Comparison of ENCODE assay signal across 8 mouse cellular contexts in the genomic region with DNA sequence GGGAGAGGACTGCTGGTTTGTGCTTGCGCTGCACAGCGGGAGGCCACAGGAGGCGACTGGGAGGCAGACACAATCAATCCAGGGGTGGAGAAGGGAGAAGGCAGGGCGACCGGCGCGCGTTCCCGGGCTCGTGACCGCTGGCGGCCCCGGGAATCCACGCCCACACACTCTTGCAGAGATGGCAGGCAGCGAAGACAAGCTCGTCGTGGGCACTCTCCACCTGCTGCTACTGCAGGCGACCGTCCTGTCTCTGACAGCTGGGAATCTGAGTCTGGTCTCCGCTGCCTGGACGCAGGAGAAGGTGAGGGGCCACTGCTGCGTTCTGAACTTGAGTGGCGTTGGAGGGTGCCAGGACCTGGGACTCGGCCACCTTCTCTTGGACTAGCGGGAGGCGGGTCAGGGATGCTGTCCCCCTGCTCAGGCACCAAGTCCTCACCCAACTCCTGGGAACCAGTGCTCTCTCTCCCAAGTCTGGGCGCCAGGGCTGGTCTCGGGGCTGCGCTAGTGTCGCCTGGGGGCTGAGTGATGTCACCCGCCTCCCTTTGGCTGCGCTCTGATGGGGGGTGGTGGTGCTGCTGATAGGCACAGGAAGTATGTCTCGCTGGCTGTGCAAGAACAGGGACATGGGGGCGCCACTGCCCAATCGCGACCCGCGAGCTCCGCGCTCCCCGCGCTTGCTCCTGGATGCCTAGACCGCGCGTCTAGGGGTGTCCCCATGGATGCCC. TPM values are rescaled to one million over a fixed set of nuclear protein-coding genes. Genes with fewer than 3 reads are reported as not detected.
DNase-seq lines count a peak whose midpoint lies in the region; ATAC-seq lines count a peak whose summit lies in the region.

No protein-coding gene starts in this region.

- peak overlapping the region; percentile 35 for H3K9ac ChIP-seq in embryonic facial prominence, embryonic 15.5 days
- H3K9ac ChIP-seq in heart, embryonic 12.5 days, result peak overlapping the region; percentile 69
- peak overlapping the region; percentile 62 for H3K9ac ChIP-seq in kidney, embryonic 16.5 days (replicated peaks; ENCODE audit: low read length)
- H3K9ac ChIP-seq in liver, embryonic 11.5 days (ENCODE audit: low read depth, low read length), result no peak overlapping the region; the same call in 1 of the 2 replicates
- peak overlapping the region; percentile 40; the same call in 1 of the 2 replicates for H3K9ac ChIP-seq in stomach, embryonic 14.5 days (replicated peaks; ENCODE audit: low read depth, low read length)

- H3K4me1 ChIP-seq in embryonic facial prominence, embryonic 15.5 days, result peaks cover 12% of the 10 kb centered on the region; the same call in 1 of the 2 replicates
- peaks cover 7% of the 10 kb centered on the region for H3K4me1 ChIP-seq in heart, embryonic 12.5 days (replicated peaks)
- H3K4me1 ChIP-seq in kidney, embryonic 16.5 days (ENCODE audit: insufficient read depth, low read length), result 0 out of 2 replicates have a peak, but pooled peaks cover 3% of the 10 kb centered on the region
- no peaks in the 10 kb centered on the region for H3K4me1 ChIP-seq in liver, embryonic 11.5 days (replicated peaks; ENCODE audit: control insufficient read depth, insufficient read depth, low read length)
- H3K4me1 ChIP-seq in stomach, embryonic 14.5 days (ENCODE audit: control insufficient read depth, insufficient read depth, low read length), result peaks cover 3% of the 10 kb centered on the region; the same call in 1 of the 2 replicates

- H3K27ac ChIP-seq in embryonic facial prominence, embryonic 15.5 days (replicated peaks), result no peak overlapping the region
- H3K27ac ChIP-seq in heart, embryonic 12.5 days (ENCODE audit: poor library complexity, severe bottlenecking), result peak overlapping the region; percentile 80
- H3K27ac ChIP-seq in kidney, embryonic 16.5 days (ENCODE audit: low read length), result no peak overlapping the region
- no peak overlapping the region for H3K27ac ChIP-seq in liver, embryonic 11.5 days (ENCODE audit: low read depth, low read length)
- H3K27ac ChIP-seq in stomach, embryonic 14.5 days (ENCODE audit: low read length), result no peak overlapping the region

- peak overlapping the region; percentile 44 for H3K4me3 ChIP-seq in embryonic facial prominence, embryonic 15.5 days (replicated peaks)
- peak overlapping the region; percentile 77 for H3K4me3 ChIP-seq in heart, embryonic 12.5 days
- peak overlapping the region; percentile 55 for H3K4me3 ChIP-seq in kidney, embryonic 16.5 days (ENCODE audit: low read length)
- peak overlapping the region; percentile 58 for H3K4me3 ChIP-seq in liver, embryonic 11.5 days (ENCODE audit: low read depth, low read length)
- peak overlapping the region; percentile 57 for H3K4me3 ChIP-seq in stomach, embryonic 14.5 days (ENCODE audit: low read depth, low read length)

- 0% methylated on average over 45 of the region's 45 CpGs for WGBS in embryonic facial prominence, embryonic 15.5 days
- WGBS in heart, embryonic 12.5 days, result under 1% methylated on average over 45 of the region's 45 CpGs
- WGBS in kidney, embryonic 16.5 days, result under 1% methylated on average over 45 of the region's 45 CpGs
- WGBS in liver, embryonic 11.5 days, result 1% methylated on average over 45 of the region's 45 CpGs
- WGBS in stomach, embryonic 14.5 days, result 1% methylated on average over 45 of the region's 45 CpGs

- H3K27me3 ChIP-seq in embryonic facial prominence, embryonic 15.5 days, result peaks cover 9% of the 10 kb centered on the region; the same call in 1 of the 2 replicates
- H3K27me3 ChIP-seq in heart, embryonic 12.5 days (replicated peaks), result no peaks in the 10 kb centered on the region
- peaks cover 15% of the 10 kb centered on the region for H3K27me3 ChIP-seq in kidney, embryonic 16.5 days (ENCODE audit: insufficient read depth, low read length)
- H3K27me3 ChIP-seq in liver, embryonic 11.5 days (replicated peaks; ENCODE audit: control insufficient read depth, insufficient read depth, low read length), result peaks cover 9% of the 10 kb centered on the region
- H3K27me3 ChIP-seq in stomach, embryonic 14.5 days (ENCODE audit: control insufficient read depth, insufficient read depth, low read length), result 0 out of 2 replicates have a peak, but pooled peaks cover 4% of the 10 kb centered on the region

- peak overlapping the region; percentile 93 for H3K4me2 ChIP-seq in embryonic facial prominence, embryonic 15.5 days (replicated peaks)
- peak overlapping the region; percentile 86 for H3K4me2 ChIP-seq in heart, embryonic 12.5 days
- H3K4me2 ChIP-seq in kidney, embryonic 16.5 days (replicated peaks; ENCODE audit: low read depth, low read length), result peak overlapping the region; percentile 81
- peak overlapping the region; percentile 87 for H3K4me2 ChIP-seq in liver, embryonic 11.5 days
- peak overlapping the region; percentile 98 for H3K4me2 ChIP-seq in stomach, embryonic 14.5 days (replicated peaks; ENCODE audit: low read depth, low read length)

- peak; percentile 4 for DNase-seq in cerebellum, adult 11 months
- peak; percentile 70 for DNase-seq in liver, embryonic 11.5 days (ENCODE audit: low spot score)

- no peak for ATAC-seq in cerebellum, adult (ENCODE audit: insufficient number of reproducible peaks, low FRiP score, low TSS enrichment)
- ATAC-seq in embryonic facial prominence, embryonic 15.5 days (ENCODE audit: insufficient number of reproducible peaks, low FRiP score, low TSS enrichment, low read depth), result peak; percentile 79
- ATAC-seq in heart, embryonic 12.5 days (ENCODE audit: insufficient number of reproducible peaks, low FRiP score), result peak; percentile 88
- ATAC-seq in kidney, embryonic 16.5 days (ENCODE audit: low FRiP score, low TSS enrichment), result peak; percentile 91
- peak; percentile 75 for ATAC-seq in liver, embryonic 11.5 days (replicated peaks; ENCODE audit: low FRiP score)
- peak; percentile 73 for ATAC-seq in monocyte, adult 5-6 weeks (replicated peaks; ENCODE audit: insufficient number of reproducible peaks, low FRiP score, low TSS enrichment, poor library complexity, severe bottlenecking)
- ATAC-seq in stomach, embryonic 14.5 days (ENCODE audit: insufficient number of reproducible peaks, insufficient read depth, low FRiP score, low read depth), result peak; percentile 71; the same call in 1 of the 2 replicates

- no peaks in the 10 kb centered on the region for H3K36me3 ChIP-seq in embryonic facial prominence, embryonic 15.5 days
- no peaks in the 10 kb centered on the region for H3K36me3 ChIP-seq in heart, embryonic 12.5 days
- H3K36me3 ChIP-seq in kidney, embryonic 16.5 days (ENCODE audit: insufficient read depth, low read length), result no peaks in the 10 kb centered on the region
- no peaks in the 10 kb centered on the region for H3K36me3 ChIP-seq in liver, embryonic 11.5 days (ENCODE audit: control insufficient read depth, insufficient read depth, low read length)
- no peaks in the 10 kb centered on the region for H3K36me3 ChIP-seq in stomach, embryonic 14.5 days (ENCODE audit: control insufficient read depth, insufficient read depth, low read length)

- H3K9me3 ChIP-seq in embryonic facial prominence, embryonic 15.5 days (replicated peaks), result no peaks in the 10 kb centered on the region
- no peaks in the 10 kb centered on the region for H3K9me3 ChIP-seq in heart, embryonic 12.5 days (replicated peaks)
- H3K9me3 ChIP-seq in kidney, embryonic 16.5 days (ENCODE audit: low read length), result no peaks in the 10 kb centered on the region
- no peaks in the 10 kb centered on the region for H3K9me3 ChIP-seq in liver, embryonic 11.5 days (ENCODE audit: control insufficient read depth, low read length)
- H3K9me3 ChIP-seq in stomach, embryonic 14.5 days (ENCODE audit: control insufficient read depth, low read depth, low read length), result no peaks in the 10 kb centered on the region

RNA-seq across cellular contexts. Expression of a gene that starts 0.5 kb away (rescaled TPM):
- 13.7 and 15.9 TPM in 2 replicates for polyA plus RNA-seq in embryonic facial prominence, embryonic 15.5 days (2015; fragmentation: Nextera tagmentation; extraction: Ambion mirVana)
- 50.0 and 51.7 TPM in 2 replicates for polyA plus RNA-seq in heart, embryonic 12.5 days (2016; fragmentation: Nextera tagmentation; extraction: Ambion mirVana)
- polyA plus RNA-seq in kidney, embryonic 16.5 days (2015; fragmentation: Nextera tagmentation; extraction: Ambion mirVana), result 4.2 and 5.4 TPM in 2 replicates
- 7.5 and 10.3 TPM in 2 replicates for polyA plus RNA-seq in liver, embryonic 11.5 days (2014; fragmentation: Nextera tagmentation; extraction: Ambion mirVana)
- total RNA-seq in monocyte, adult 5-6 weeks (2017), result 4.3 to 7.2 TPM (median 6.2 TPM) in 3 replicates
- 12.3 and 12.9 TPM in 2 replicates for polyA plus RNA-seq in stomach, embryonic 14.5 days (2014; fragmentation: Nextera tagmentation; extraction: Ambion mirVana)

RNA-seq across cellular contexts. Expression of a gene that starts 31.6 kb away (rescaled TPM):
- polyA plus RNA-seq in embryonic facial prominence, embryonic 15.5 days (2015; fragmentation: Nextera tagmentation; extraction: Ambion mirVana), result 34.4 and 36.0 TPM in 2 replicates
- polyA plus RNA-seq in heart, embryonic 12.5 days (2016; fragmentation: Nextera tagmentation; extraction: Ambion mirVana), result 35.4 and 37.5 TPM in 2 replicates
- polyA plus RNA-seq in kidney, embryonic 16.5 days (2015; fragmentation: Nextera tagmentation; extraction: Ambion mirVana), result 41.4 and 43.4 TPM in 2 replicates
- 21.8 and 24.8 TPM in 2 replicates for polyA plus RNA-seq in liver, embryonic 11.5 days (2014; fragmentation: Nextera tagmentation; extraction: Ambion mirVana)
- 85.4 to 117 TPM (median 96.5 TPM) in 3 replicates for total RNA-seq in monocyte, adult 5-6 weeks (2017)
- 47.5 and 49.9 TPM in 2 replicates for polyA plus RNA-seq in stomach, embryonic 14.5 days (2014; fragmentation: Nextera tagmentation; extraction: Ambion mirVana)
